Mouse (Mus musculus) heart, adult 2 months (tissue): ENCODE results near the gene Slc38a4.

Experiments
- CTCF ChIP-seq: fragments of 200-600 bp; IDR thresholded peaks from 2 replicates; pipeline ENCODE4 v1.8.1; 2022; ENCODE audit warnings: antibody characterized with exemption, mild to moderate bottlenecking, moderate library complexity
- POLR2A ChIP-seq: fragments of 200-500 bp; IDR thresholded peaks from 2 replicates; pipeline ENCODE4 v1.6.1; 2011; ENCODE audit warnings: mild to moderate bottlenecking, low read depth, low read length, control low read depth; ENCODE audit not compliant: insufficient read depth

GRCm38 (mm10) chr15:97026670-97027069 lies 29.1 kb downstream of the Slc38a4 start:
- TF ChIP-seq CTCF: no peak
- TF ChIP-seq POLR2A: no peak
